ENCODE assay signal across 17 mouse cellular contexts in genomic region chr11:97333044-97333443, GRCm38 (mm10). TPM values are rescaled to one million over a fixed set of nuclear protein-coding genes. Genes with fewer than 3 reads are reported as not detected.
A peak's percentile ranks its signal among the peaks of the same experiment; 100 is the strongest.
DNase-seq lines count a peak whose midpoint lies in the region; ATAC-seq and TF ChIP-seq lines count a peak whose summit lies in the region.
"Had no signal": no experiment of that assay in that cellular context is flagged by ENCODE, and none has a peak within 500 bp of the region (broad histone marks: within the 10 kb centered on the region; RNA-seq: fewer than 3 reads in every experiment).

No protein-coding gene starts in this region.

- H3K27ac ChIP-seq in hindbrain, embryonic 13.5 days: no peak overlapping the region
- H3K27ac ChIP-seq in hindbrain, embryonic 11.5 days (ENCODE audit: low read depth, low read length): no peak overlapping the region
- peak overlapping the region; percentile 82 for H3K27ac ChIP-seq in testis, adult 2 months (ENCODE audit: control insufficient read depth, insufficient read depth, low read depth, low read length)
- H3K27ac ChIP-seq: hindbrain, embryonic 10.5 days; liver, embryonic 15.5 days; midbrain, embryonic 13.5 days had no signal

- H3K4me1 ChIP-seq in hindbrain, embryonic 13.5 days (replicated peaks): no peaks in the 10 kb centered on the region
- H3K4me1 ChIP-seq in hindbrain, embryonic 11.5 days (replicated peaks; ENCODE audit: control insufficient read depth, insufficient read depth, low read length): no peaks in the 10 kb centered on the region
- H3K4me1 ChIP-seq in testis, adult 2 months (ENCODE audit: control insufficient read depth, insufficient read depth, low read length): peaks cover 34% of the 10 kb centered on the region
- H3K4me1 ChIP-seq: midbrain, embryonic 13.5 days had no signal

- H3K9me3 ChIP-seq in hindbrain, embryonic 13.5 days: no peaks in the 10 kb centered on the region
- H3K9me3 ChIP-seq in hindbrain, embryonic 11.5 days (ENCODE audit: control insufficient read depth, low read length): no peaks in the 10 kb centered on the region
- H3K9me3 ChIP-seq: hindbrain, embryonic 10.5 days; liver, embryonic 15.5 days; midbrain, embryonic 13.5 days had no signal

- TF ChIP-seq POLR2A in testis, adult 2 months (IDR thresholded peaks at IDR 0.05; ENCODE audit: control insufficient read depth, low read depth, low read length): peak; percentile 72; the same call in 1 of the 2 replicates

- intact Hi-C loops in heart, postnatal 36 days (cut with DNase I): no loop called here

- no peak for ATAC-seq in hindbrain, embryonic 13.5 days (ENCODE audit: low FRiP score)
- no peak for ATAC-seq in hindbrain, embryonic 11.5 days (ENCODE audit: low FRiP score)
- ATAC-seq: activated CD4-positive, CD25-positive, alpha-beta regulatory T cell, adult 4 months; midbrain, embryonic 13.5 days had no signal

- no peak overlapping the region for H3K4me3 ChIP-seq in hindbrain, embryonic 13.5 days
- H3K4me3 ChIP-seq in hindbrain, embryonic 11.5 days (ENCODE audit: low read depth, low read length): no peak overlapping the region
- H3K4me3 ChIP-seq in testis, adult 2 months (ENCODE audit: control insufficient read depth, low read depth, low read length): peak overlapping the region; percentile 90
- H3K4me3 ChIP-seq: hindbrain, embryonic 10.5 days; liver, embryonic 15.5 days; midbrain, embryonic 13.5 days; myocyte had no signal

- DNase-seq in hindbrain, embryonic 11.5 days (ENCODE audit: low spot score): no peak
- DNase-seq in testis, postnatal 10 days (ENCODE audit: low spot score): no peak
- peak; percentile 56 to 73 for DNase-seq in kidney, postnatal 25 days
- DNase-seq in urinary bladder, postnatal 4 days (ENCODE audit: low spot score in 2 of 2): no peak
- no peak for DNase-seq in heart, postnatal 36 days
- no peak for DNase-seq in urinary bladder, postnatal 36 days (ENCODE audit: low spot score in 2 of 2)
- DNase-seq: adrenal gland, postnatal 25 days; cerebellum, postnatal 10 days; gastrocnemius, postnatal 25 days; spleen, adult 18-20 months had no signal

- H3K27me3 ChIP-seq in hindbrain, embryonic 13.5 days: peaks cover 14% of the 10 kb centered on the region
- no peaks in the 10 kb centered on the region for H3K27me3 ChIP-seq in hindbrain, embryonic 11.5 days (ENCODE audit: control insufficient read depth, insufficient read depth, low read length)
- no peaks in the 10 kb centered on the region for H3K27me3 ChIP-seq in testis, adult 2 months (ENCODE audit: control insufficient read depth, insufficient read depth, low read length)

- 0 out of 2 replicates have a peak overlapping the region, but pooled peaks have one; percentile 29 for H3K9ac ChIP-seq in hindbrain, embryonic 13.5 days
- H3K9ac ChIP-seq in hindbrain, embryonic 11.5 days (ENCODE audit: low read depth, low read length): no peak overlapping the region
- H3K9ac ChIP-seq: liver, embryonic 15.5 days; midbrain, embryonic 13.5 days had no signal

- H3K4me2 ChIP-seq in hindbrain, embryonic 13.5 days: no peak overlapping the region
- H3K4me2 ChIP-seq in hindbrain, embryonic 11.5 days (replicated peaks; ENCODE audit: low read depth, low read length): no peak overlapping the region
- H3K4me2 ChIP-seq: liver, embryonic 15.5 days; midbrain, embryonic 13.5 days had no signal

- no peak for TF ChIP-seq CTCF in testis, adult 2 months (IDR thresholded peaks at IDR 0.05; ENCODE audit: control insufficient read depth, insufficient read depth, insufficient replicate concordance, low read depth, low read length)

- peaks cover 23% of the 10 kb centered on the region for H3K36me3 ChIP-seq in hindbrain, embryonic 13.5 days
- no peaks in the 10 kb centered on the region for H3K36me3 ChIP-seq in hindbrain, embryonic 11.5 days (ENCODE audit: control insufficient read depth, insufficient read depth, low read length)
- H3K36me3 ChIP-seq in testis, adult 2 months (ENCODE audit: control insufficient read depth, insufficient read depth, low read length): no peaks in the 10 kb centered on the region

- 46% methylated on average over 9 of the region's 9 CpGs for WGBS in hindbrain, embryonic 13.5 days
- 44% methylated on average over 9 of the region's 9 CpGs for WGBS in hindbrain, embryonic 11.5 days

RNA-seq across cellular contexts. Expression of gene Mrpl45, which starts 17.5 kb away (rescaled TPM):
- polyA plus RNA-seq in hindbrain, embryonic 13.5 days (2015; fragmentation: Nextera tagmentation; extraction: Ambion mirVana): 38.4 and 39.0 TPM in 2 replicates
- 51.4 and 52.9 TPM in 2 replicates for polyA plus RNA-seq in hindbrain, embryonic 11.5 days (2014; fragmentation: Nextera tagmentation; extraction: Ambion mirVana)
- 8.7 and 9.0 TPM in 2 replicates for polyA plus RNA-seq in testis, adult 2 months (2012; rRNA removed)
- 10 to 100 TPM; 55.3 to 65.3 TPM for total RNA-seq in heart, postnatal 36 days (2021)

RNA-seq across cellular contexts. Expression of gene Gpr179, which starts 18.8 kb away (rescaled TPM):
- polyA plus RNA-seq in hindbrain, embryonic 13.5 days (2015; fragmentation: Nextera tagmentation; extraction: Ambion mirVana): 0.16 and 0.25 TPM in 2 replicates
- 0.46 TPM in 1 of 2 replicates, not detected in the other for polyA plus RNA-seq in hindbrain, embryonic 11.5 days (2014; fragmentation: Nextera tagmentation; extraction: Ambion mirVana)
- 0.95 and 0.97 TPM in 2 replicates for polyA plus RNA-seq in testis, adult 2 months (2012; rRNA removed)
- total RNA-seq in heart, postnatal 36 days (2021): under 1 TPM; 0.08 to 0.11 TPM
- polyA plus RNA-seq: liver, embryonic 15.5 days had no signal

RNA-seq across cellular contexts. Expression of gene Socs7, which starts 29.3 kb away (rescaled TPM):
- 8.4 and 9.2 TPM in 2 replicates for polyA plus RNA-seq in hindbrain, embryonic 13.5 days (2015; fragmentation: Nextera tagmentation; extraction: Ambion mirVana)
- polyA plus RNA-seq in hindbrain, embryonic 11.5 days (2014; fragmentation: Nextera tagmentation; extraction: Ambion mirVana): 3.6 and 3.8 TPM in 2 replicates
- polyA plus RNA-seq in testis, adult 2 months (2012; rRNA removed): 90.3 and 96.2 TPM in 2 replicates
- 10 to 100 TPM; 18.3 to 19.6 TPM for total RNA-seq in heart, postnatal 36 days (2021)

RNA-seq across cellular contexts. Expression of gene Npepps, which starts 52.6 kb away (rescaled TPM):
- polyA plus RNA-seq in hindbrain, embryonic 13.5 days (2015; fragmentation: Nextera tagmentation; extraction: Ambion mirVana): 154 and 156 TPM in 2 replicates
- polyA plus RNA-seq in hindbrain, embryonic 11.5 days (2014; fragmentation: Nextera tagmentation; extraction: Ambion mirVana): 93.6 and 108 TPM in 2 replicates
- polyA plus RNA-seq in testis, adult 2 months (2012; rRNA removed): 43.5 and 50.1 TPM in 2 replicates
- total RNA-seq in heart, postnatal 36 days (2021): 10 to 100 TPM; 79.6 to 87.6 TPM

Comparison
In these comparisons a context has a peak if more than half of its experiments do, and no peak if none do; other contexts are left out.
1. DNase-seq: peak in kidney, postnatal 25 days (2 of 2); none in hindbrain, embryonic 11.5 days (single experiment), testis, postnatal 10 days (single experiment), urinary bladder, postnatal 4 days (0 of 2), heart, postnatal 36 days (0 of 2) and urinary bladder, postnatal 36 days (0 of 2).